Mouse (Mus musculus) intestine, postnatal 0 days (tissue): Measurements from ENCODE around the gene Tef. TPM values are rescaled to one million over a fixed set of nuclear protein-coding genes. Genes with fewer than 3 reads are reported as not detected.
A peak's percentile ranks its signal among the peaks of the same experiment; 100 is the strongest.

Experiments
- ATAC-seq: fragments of 200-750 bp; cut with Nextera tagmentation; 2 replicates; pipeline ENCODE4 v1.8.0; 2017; ENCODE audit warnings: mild to moderate bottlenecking, moderate TSS enrichment, moderate library complexity
- H3K27ac ChIP-seq: fragments of 300-500 bp; sonication (generic); 2 replicates; pipeline ENCODE4 v1.5.1; 2014; ENCODE audit warnings: mild to moderate bottlenecking, low read depth, low read length, moderate library complexity
- H3K27me3 ChIP-seq: fragments of 300-500 bp; sonication (generic); replicated peaks from 2 replicates; pipeline ENCODE4 v1.6.1; 2014; ENCODE audit warnings: low read length, mixed read lengths; ENCODE audit not compliant: control insufficient read depth, insufficient read depth
- H3K36me3 ChIP-seq: fragments of 300-500 bp; sonication (generic); 2 replicates; pipeline ENCODE4 v1.6.1; 2014; ENCODE audit warnings: mild to moderate bottlenecking, moderate library complexity; ENCODE audit not compliant: control insufficient read depth, insufficient read depth
- H3K4me1 ChIP-seq: fragments of 300-500 bp; sonication (generic); replicated peaks from 2 replicates; pipeline ENCODE4 v1.6.1; 2014; ENCODE audit warnings: antibody characterized with exemption, low read length, mixed read lengths; ENCODE audit not compliant: control insufficient read depth, insufficient read depth
- H3K4me2 ChIP-seq: fragments of 300-500 bp; sonication (generic); replicated peaks from 2 replicates; pipeline ENCODE4 v1.6.1; 2014; ENCODE audit warnings: low read depth, mild to moderate bottlenecking, moderate library complexity
- H3K4me3 ChIP-seq: fragments of 300-500 bp; sonication (generic); 2 replicates; pipeline ENCODE4 v1.5.1; 2014; ENCODE audit warnings: low read depth, low read length
- H3K9ac ChIP-seq: fragments of 300-500 bp; sonication (generic); 2 replicates; pipeline ENCODE4 v1.6.1; 2014; ENCODE audit warnings: mild to moderate bottlenecking, low read depth, low read length
- H3K9me3 ChIP-seq: fragments of 300-500 bp; sonication (generic); 2 replicates; pipeline ENCODE4 v1.6.1; 2016; ENCODE audit warnings: mixed run types; ENCODE audit not compliant: control insufficient read depth
- CTCF ChIP-seq: sonication (generic); IDR thresholded peaks from 2 replicates; pipeline ENCODE4 v1.5.1; 2016; ENCODE audit warnings: low read depth, mild to moderate bottlenecking, control low read depth, antibody characterized with exemption, moderate library complexity
- WGBS: fragments of 180-500 bp; shearing (Covaris S2); extraction: QIAGEN DNeasy Blood & Tissue Kit; methylation state at CpG from one replicate; pipeline ENCODE4 v1.1.7; 2014; 5-methylcytosine and 5-hydroxymethylcytosine counted together
- polyA plus RNA-seq: library from polyadenylated mRNA; unstranded; fragments of >200 nt; fragmentation: Nextera tagmentation; extraction: Ambion mirVana; gene quantifications from 2 replicates; pipeline ENCODE4 v1.2.1, GENCODE M21; 2015

Tef gene
- polyA plus RNA-seq, 1 experiment from 2014 or later = 13.4 TPM

DNA sequence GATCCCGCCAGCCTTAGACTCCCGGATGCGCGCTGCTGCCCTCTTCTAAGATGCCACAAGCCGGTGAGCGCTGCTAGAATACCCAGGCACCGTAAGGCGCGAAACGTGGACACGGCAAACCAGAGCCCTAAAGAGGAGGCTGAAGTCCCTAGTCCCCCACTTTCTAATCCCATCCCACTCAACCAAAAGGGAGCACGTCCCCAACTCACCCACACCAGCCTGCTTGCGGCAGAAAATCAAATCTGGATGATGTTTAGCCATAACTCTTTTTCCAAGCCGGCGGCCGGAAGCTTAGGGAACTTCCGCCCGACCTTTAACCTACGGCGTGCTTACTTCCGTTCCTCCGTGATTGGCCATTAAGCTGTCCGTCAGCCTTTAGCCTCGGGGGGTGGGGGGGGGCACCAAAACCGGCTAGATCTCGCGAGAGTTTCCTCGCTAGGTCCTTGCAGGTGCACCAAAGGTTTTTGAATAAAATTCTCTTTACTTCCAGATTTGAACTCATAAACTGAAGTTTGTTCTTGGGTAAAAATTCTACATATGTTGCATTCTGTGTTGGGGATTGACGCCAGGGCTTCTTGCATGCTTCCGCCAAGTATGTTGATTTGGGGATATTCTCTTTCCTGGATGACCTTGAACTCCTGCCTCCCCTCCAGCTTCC, 69.5 kb downstream of the Tef start, which contains the start of gene Phf5a:
Gene Phf5a (minus strand): TSS at position 308 of the 658 bp plus-strand sequence.
- no peak for TF ChIP-seq CTCF
- Histone ChIP-seq H3K36me3 (peaks cover 37% of the 10 kb centered on the region), H3K4me1 (0 out of 2 replicates have a peak, but pooled peaks cover 8% of the 10 kb centered on the region), H3K27ac (peak within 1 kb of the TSS; percentile 94), H3K4me3 (peak within 1 kb of the TSS; percentile 100), H3K9ac (peak within 1 kb of the TSS; percentile 89), H3K9me3 (no peaks in the 10 kb centered on the region), H3K4me2 (peak within 1 kb of the TSS; percentile 79), H3K27me3 (no peaks in the 10 kb centered on the region)
- ATAC-seq = peak; percentile 94
- under 1% methylated on average over 30 of the region's 30 CpGs for WGBS

GRCm38 (mm10) chr15:81872262-81873136, 70.3 kb downstream of the Tef start, which contains the start of gene Aco2:
Gene Aco2, plus strand, starts transcription at chr15:81872309.
- Histone ChIP-seq H3K4me3 (peak within 1 kb of the TSS; percentile 100), H3K4me2 (peak within 1 kb of the TSS; percentile 79), H3K36me3 (peaks cover 30% of the 10 kb centered on the region), H3K27me3 (no peaks in the 10 kb centered on the region), H3K4me1 (0 out of 2 replicates have a peak, but pooled peaks cover 8% of the 10 kb centered on the region), H3K9me3 (no peaks in the 10 kb centered on the region), H3K27ac (peak within 1 kb of the TSS; percentile 94), H3K9ac (peak within 1 kb of the TSS; percentile 89)
- no peak for TF ChIP-seq CTCF
- ATAC-seq = peak; percentile 93
- under 1% methylated on average over 52 of the region's 53 CpGs for WGBS

Other genes with a start within 250 kb of the Tef start
- gene Ep300, start 217.1 kb upstream of the Tef start, polyA plus RNA-seq = 8.9 and 10.0 TPM in 2 replicates
- gene L3mbtl2, start 138.5 kb upstream of the Tef start, polyA plus RNA-seq = 8.3 and 8.7 TPM in 2 replicates
- gene Chadl, start 105.1 kb upstream of the Tef start, polyA plus RNA-seq = 1.6 TPM in 2 replicates
- gene Zc3h7b, start 57.4 kb upstream of the Tef start, polyA plus RNA-seq = 5.6 and 7.3 TPM in 2 replicates
- gene Rangap1, start 56.9 kb upstream of the Tef start, polyA plus RNA-seq = 20.6 and 21.9 TPM in 2 replicates
- 19.8 and 22.1 TPM in 2 replicates for gene Tob2, start 56.4 kb downstream of the Tef start, polyA plus RNA-seq
- gene Phf5a, start 69.5 kb downstream of the Tef start, polyA plus RNA-seq = 75.9 and 79.2 TPM in 2 replicates
- 192 and 209 TPM in 2 replicates for gene Aco2, start 69.9 kb downstream of the Tef start, polyA plus RNA-seq
- gene Polr3h, start 123.8 kb downstream of the Tef start, polyA plus RNA-seq = 114 and 123 TPM in 2 replicates
- 4.4 and 4.9 TPM in 2 replicates for gene Csdc2, start 134.3 kb downstream of the Tef start, polyA plus RNA-seq
- gene Pmm1, start 158.5 kb downstream of the Tef start, polyA plus RNA-seq = 14.5 and 15.8 TPM in 2 replicates
- gene 1700029P11Rik, start 178.1 kb downstream of the Tef start, polyA plus RNA-seq = not detected in 2 replicates
- gene Xrcc6, start 185.4 kb downstream of the Tef start, polyA plus RNA-seq = 22.6 and 23.2 TPM in 2 replicates
- gene Desi1, start 231.4 kb downstream of the Tef start, polyA plus RNA-seq = 10.0 and 12.1 TPM in 2 replicates
- 86.1 and 99.0 TPM in 2 replicates for gene Snu13, start 245.2 kb downstream of the Tef start, polyA plus RNA-seq